Mouse (Mus musculus): ENCODE measurements at regions not wholly inside any gene's neighbourhood (a gene's known extent, or its start where the extent isn't known, plus 50 kb on each side); places are given as distances from the start of the nearest gene placed in this dataset.

DNA sequence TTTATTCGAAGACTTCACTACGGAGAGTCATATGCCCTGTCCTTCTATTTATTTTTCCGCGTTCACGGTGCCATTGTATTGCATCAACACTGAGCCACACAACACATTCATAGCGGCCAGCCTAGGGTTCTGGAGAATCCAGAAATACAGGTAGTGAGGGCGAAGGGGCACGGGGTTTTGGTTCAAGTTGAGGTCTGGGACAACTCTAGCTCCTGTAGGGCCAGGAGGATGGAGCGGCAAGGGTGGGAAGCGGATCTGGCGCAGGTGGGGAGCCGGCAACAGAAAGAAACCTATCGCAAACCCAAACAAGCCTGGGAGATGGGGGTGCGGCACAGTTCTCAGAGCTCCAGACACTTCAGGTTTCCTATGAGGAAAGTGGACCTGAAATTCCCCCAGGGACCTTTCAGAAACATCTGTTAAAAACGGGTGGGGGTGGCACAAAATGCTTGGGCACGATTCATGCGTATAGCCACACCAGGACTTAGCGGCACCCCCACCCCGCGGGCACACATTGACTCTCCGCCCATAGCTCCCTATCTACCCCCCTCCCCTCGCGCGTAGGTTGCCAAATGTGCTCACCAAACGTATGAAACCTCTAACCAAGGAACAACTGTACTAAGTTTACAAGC is 100.6 kb upstream of the Zic3 start:
- H3K36me3 ChIP-seq (ENCODE audit: control insufficient read depth in 1 of 2, insufficient read depth in 2 of 2, low read length in 2 of 2): no peaks in the 10 kb centered on the region
- no peaks in the 10 kb centered on the region for H3K4me1 ChIP-seq (ENCODE audit: control insufficient read depth in 1 of 2, insufficient read depth in 2 of 2, low read length in 2 of 2)
- H3K9ac ChIP-seq (ENCODE audit: control insufficient read depth, low read depth, low read length, poor library complexity, severe bottlenecking): no peak overlapping the region
- H3K79me2 ChIP-seq (ENCODE audit: control insufficient read depth, insufficient read depth, low read length, poor library complexity): no peaks in the 10 kb centered on the region
- H3K27me3 ChIP-seq (ENCODE audit: control insufficient read depth in 1 of 2, insufficient read depth in 2 of 2, low read length in 2 of 2): no peaks in the 10 kb centered on the region
- H3K9me3 ChIP-seq (replicated peaks; ENCODE audit: insufficient read depth, low read length): no peaks in the 10 kb centered on the region
- DNase-seq (ENCODE audit: low read depth, low spot score): no peak
- TF ChIP-seq MEF2A (IDR thresholded peaks at IDR 0.05; ENCODE audit: extremely low read depth, insufficient replicate concordance, low read depth, low read length, poor library complexity, severe bottlenecking) (no peak), SMC3 (IDR thresholded peaks at IDR 0.05; ENCODE audit: low read depth, low read length) (no peak), POLR2AphosphoS5 (IDR thresholded peaks at IDR 0.05; ENCODE audit: borderline replicate concordance, low read depth, low read length) (no peak), NRF1 (IDR thresholded peaks at IDR 0.05; ENCODE audit: insufficient read depth, low read depth, low read length, poor library complexity, severe bottlenecking) (no peak), ZC3H11A (IDR thresholded peaks at IDR 0.05; ENCODE audit: low read depth, low read length) (no peak), KAT2A (conservative IDR thresholded peaks at IDR 0.05; ENCODE audit: low read depth, low read length) (no peak), CHD1 (IDR thresholded peaks at IDR 0.05; ENCODE audit: low read depth, low read length) (no peak), CHD2 (IDR thresholded peaks at IDR 0.05; ENCODE audit: low read length) (no peak), ETS1 (IDR thresholded peaks at IDR 0.05; ENCODE audit: low read depth, low read length) (no peak), RAD21 (IDR thresholded peaks at IDR 0.05; ENCODE audit: low read depth, low read length) (no peak), E2F4 (IDR thresholded peaks at IDR 0.05; ENCODE audit: borderline replicate concordance, low read depth, low read length) (no peak), ZKSCAN1 (IDR thresholded peaks at IDR 0.05; ENCODE audit: low read depth, low read length) (no peak), SIN3A (IDR thresholded peaks at IDR 0.05; ENCODE audit: low read length) (no peak), UBTF (IDR thresholded peaks at IDR 0.05; ENCODE audit: borderline replicate concordance, insufficient read depth, low read depth, low read length) (no peak), MYC (IDR thresholded peaks at IDR 0.05; ENCODE audit: low read depth, low read length) (no peak)
- no peak overlapping the region for H3K4me3 ChIP-seq (ENCODE audit: control insufficient read depth in 1 of 2, insufficient read depth in 1 of 2, low read depth in 2 of 2, low read length in 2 of 2)
- no peak overlapping the region for H3K27ac ChIP-seq (ENCODE audit: control insufficient read depth, low read depth, low read length)

DNA sequence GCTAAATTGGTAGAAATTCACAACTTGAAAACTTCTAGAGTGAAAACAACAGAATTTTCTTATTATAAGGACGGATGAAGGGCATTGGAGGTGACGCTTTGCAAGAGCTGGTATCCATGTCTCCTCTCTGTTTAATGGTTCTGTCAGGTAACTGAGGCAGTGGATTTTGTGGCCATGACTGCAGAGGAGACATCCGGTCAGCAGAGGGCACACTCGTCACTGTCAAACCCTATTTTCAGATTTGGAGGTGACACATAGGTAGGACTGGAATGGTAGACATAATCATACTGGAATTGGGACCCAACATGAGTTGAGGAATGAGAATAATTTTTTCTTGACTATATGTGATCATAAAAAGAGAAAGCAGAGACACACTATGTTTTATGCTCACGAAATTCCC is 98.7 kb upstream of the Zic3 start:
- Histone ChIP-seq H3K9ac (ENCODE audit: control insufficient read depth, low read depth, low read length, poor library complexity, severe bottlenecking) (no peak overlapping the region), H3K4me3 (ENCODE audit: control insufficient read depth in 1 of 2, insufficient read depth in 1 of 2, low read depth in 2 of 2, low read length in 2 of 2) (no peak overlapping the region), H3K36me3 (ENCODE audit: control insufficient read depth in 1 of 2, insufficient read depth in 2 of 2, low read length in 2 of 2) (no peaks in the 10 kb centered on the region), H3K79me2 (ENCODE audit: control insufficient read depth, insufficient read depth, low read length, poor library complexity) (no peaks in the 10 kb centered on the region), H3K9me3 (replicated peaks; ENCODE audit: insufficient read depth, low read length) (no peaks in the 10 kb centered on the region), H3K27me3 (ENCODE audit: control insufficient read depth in 1 of 2, insufficient read depth in 2 of 2, low read length in 2 of 2) (no peaks in the 10 kb centered on the region), H3K4me1 (ENCODE audit: control insufficient read depth in 1 of 2, insufficient read depth in 2 of 2, low read length in 2 of 2) (no peaks in the 10 kb centered on the region), H3K27ac (ENCODE audit: control insufficient read depth, low read depth, low read length) (no peak overlapping the region)
- no peak for DNase-seq (ENCODE audit: low read depth, low spot score)
- no peak for TF ChIP-seq POLR2AphosphoS5 (IDR thresholded peaks at IDR 0.05; ENCODE audit: borderline replicate concordance, low read depth, low read length)
- TF ChIP-seq CTCF (IDR thresholded peaks at IDR 0.05 in 2 of 3, conservative IDR thresholded peaks at IDR 0.05 in 1 of 3; ENCODE audit: control insufficient read depth in 1 of 3, insufficient read depth in 1 of 3, low read depth in 2 of 3, low read length in 3 of 3, poor library complexity in 1 of 3, severe bottlenecking in 1 of 3): 0 out of 6 replicates have a peak, but pooled peaks of 1 of the 3 experiments have one; percentile 18
